Comparison of ENCODE assay signal across 8 mouse cellular contexts in genomic region chr2:94157051-94157450, GRCm38 (mm10). TPM values are rescaled to one million over a fixed set of nuclear protein-coding genes. Genes with fewer than 3 reads are reported as not detected.
DNase-seq lines count a peak whose midpoint lies in the region; ATAC-seq and TF ChIP-seq lines count a peak whose summit lies in the region.

No protein-coding gene starts in this region.

- no peaks in the 10 kb centered on the region for H3K36me3 ChIP-seq in heart, embryonic 13.5 days
- peaks cover 3 to 18% of the 10 kb centered on the region in 2 experiments for H3K36me3 ChIP-seq in CH12.LX (replicated peaks in 1 of 2; ENCODE audit: control insufficient read depth in 1 of 2, insufficient read depth in 1 of 2, low read length in 1 of 2)
- no peaks in the 10 kb centered on the region for H3K36me3 ChIP-seq in forebrain, embryonic 13.5 days (ENCODE audit: poor library complexity, severe bottlenecking)
- no peaks in the 10 kb centered on the region for H3K36me3 ChIP-seq in liver, embryonic 16.5 days (ENCODE audit: control insufficient read depth, insufficient read depth)

- H3K9me3 ChIP-seq in heart, embryonic 13.5 days = no peaks in the 10 kb centered on the region
- no peaks in the 10 kb centered on the region for H3K9me3 ChIP-seq in CH12.LX (replicated peaks; ENCODE audit: low read length)
- H3K9me3 ChIP-seq in forebrain, embryonic 13.5 days (replicated peaks) = no peaks in the 10 kb centered on the region
- H3K9me3 ChIP-seq in liver, embryonic 16.5 days (replicated peaks; ENCODE audit: control insufficient read depth, low read length) = no peaks in the 10 kb centered on the region

- no peak for ATAC-seq in heart, embryonic 13.5 days (ENCODE audit: extremely low read depth, insufficient number of reproducible peaks, low FRiP score, low TSS enrichment)
- ATAC-seq in forebrain, embryonic 13.5 days = no peak
- ATAC-seq in liver, embryonic 16.5 days (ENCODE audit: low read depth) = no peak

- H3K27me3 ChIP-seq in heart, embryonic 13.5 days (replicated peaks) = no peaks in the 10 kb centered on the region
- no peaks in the 10 kb centered on the region for H3K27me3 ChIP-seq in CH12.LX (replicated peaks)
- no peaks in the 10 kb centered on the region for H3K27me3 ChIP-seq in forebrain, embryonic 13.5 days
- no peaks in the 10 kb centered on the region; the same call in 1 of the 2 replicates for H3K27me3 ChIP-seq in liver, embryonic 16.5 days (ENCODE audit: control insufficient read depth, insufficient read depth, low read depth, low read length)

- intact Hi-C loops in heart, postnatal 14 days (cut with DNase I) = no loop called here

- WGBS in heart, embryonic 13.5 days = 2% methylated on average over 10 of the region's 10 CpGs
- under 1% methylated on average over 10 of the region's 10 CpGs for WGBS in forebrain, embryonic 13.5 days
- WGBS in liver, embryonic 16.5 days (ENCODE audit: insufficient replicate concordance) = under 1% methylated on average over 10 of the region's 10 CpGs

- H3K27ac ChIP-seq in heart, embryonic 13.5 days (replicated peaks) = peak overlapping the region; percentile 86
- no peak overlapping the region for H3K27ac ChIP-seq in CH12.LX (ENCODE audit: insufficient read depth, low read depth)
- peak overlapping the region; percentile 91; the same call in 1 of the 2 replicates for H3K27ac ChIP-seq in forebrain, embryonic 13.5 days
- peak overlapping the region; percentile 81; the same call in 1 of the 2 replicates for H3K27ac ChIP-seq in liver, embryonic 16.5 days (ENCODE audit: low read length)

- in situ Hi-C loops in CH12.LX (cut with MboI; ENCODE audit: low pct_ligation_motif_present, low pct_unique_long_range_greater_than_20kb, low sequenced_read_pairs) = no loop called here

- no peak for TF ChIP-seq RAD21 in CH12.LX (IDR thresholded peaks at IDR 0.05; ENCODE audit: low read depth, low read length)

- peaks cover 39% of the 10 kb centered on the region for H3K79me2 ChIP-seq in CH12.LX (replicated peaks; ENCODE audit: control insufficient read depth, extremely low read depth, insufficient read depth, poor library complexity, severe bottlenecking)

- no peak for TF ChIP-seq CTCF in CH12.LX (conservative IDR thresholded peaks at IDR 0.05 in 1 of 2, IDR thresholded peaks at IDR 0.05 in 1 of 2; ENCODE audit: low read depth in 2 of 2, low read length in 2 of 2)

- no peak for TF ChIP-seq POLR2A in CH12.LX (IDR thresholded peaks at IDR 0.05; ENCODE audit: low read depth, low read length)

- no peak for TF ChIP-seq EP300 in CH12.LX (IDR thresholded peaks at IDR 0.05; ENCODE audit: low read length)

- peak overlapping the region; percentile 69 for H3K4me3 ChIP-seq in heart, embryonic 13.5 days
- peak overlapping the region; percentile 62 to 94 (median 89) for H3K4me3 ChIP-seq in CH12.LX (replicated peaks in 1 of 3; ENCODE audit: low read depth in 2 of 3, low read length in 2 of 3, poor library complexity in 1 of 3)
- peak overlapping the region; percentile 92 for H3K4me3 ChIP-seq in forebrain, embryonic 13.5 days
- H3K4me3 ChIP-seq in liver, embryonic 16.5 days (ENCODE audit: low read depth, low read length) = peak overlapping the region; percentile 91

- no peak for DNase-seq in heart, postnatal 14 days
- DNase-seq in CH12.LX (ENCODE audit: extremely low read depth) = no peak
- DNase-seq in frontal cortex, postnatal 25 days (ENCODE audit: low spot score in 2 of 2) = no peak
- no peak for DNase-seq in urinary bladder, postnatal 36 days (ENCODE audit: low spot score in 2 of 2)
- no peak for DNase-seq in thymus, postnatal 25 days

- peaks cover 43% of the 10 kb centered on the region for H3K4me1 ChIP-seq in heart, embryonic 13.5 days
- peaks cover 0 to 29% of the 10 kb centered on the region in 2 experiments; a peak in 2 of 4 replicates for H3K4me1 ChIP-seq in CH12.LX (ENCODE audit: control insufficient read depth in 1 of 2, insufficient read depth in 2 of 2)
- peaks cover 28% of the 10 kb centered on the region for H3K4me1 ChIP-seq in forebrain, embryonic 13.5 days
- H3K4me1 ChIP-seq in liver, embryonic 16.5 days (ENCODE audit: control insufficient read depth, low read depth, low read length) = peaks cover 14% of the 10 kb centered on the region

- H3K4me2 ChIP-seq in heart, embryonic 13.5 days = peak overlapping the region; percentile 76
- peak overlapping the region; percentile 73 for H3K4me2 ChIP-seq in CH12.LX (ENCODE audit: insufficient read depth, low read depth, poor library complexity, severe bottlenecking)
- H3K4me2 ChIP-seq in forebrain, embryonic 13.5 days = peak overlapping the region; percentile 64
- peak overlapping the region; percentile 94 for H3K4me2 ChIP-seq in liver, embryonic 16.5 days (ENCODE audit: low read depth, low read length)

- peak overlapping the region; percentile 89 for H3K9ac ChIP-seq in heart, embryonic 13.5 days
- H3K9ac ChIP-seq in CH12.LX (ENCODE audit: insufficient read depth, low read depth) = peak overlapping the region; percentile 83
- H3K9ac ChIP-seq in forebrain, embryonic 13.5 days = peak overlapping the region; percentile 90
- peak overlapping the region; percentile 86 for H3K9ac ChIP-seq in liver, embryonic 16.5 days (ENCODE audit: low read depth, low read length)

- dilution Hi-C loops in CH12.LX (cut with MboI; ENCODE audit: extremely low pct_ligation_motif_present, extremely low pct_unique_long_range_greater_than_20kb, low sequenced_read_pairs) = no loop called here

TF ChIP-seq in CH12.LX, 34 proteins besides CTCF, POLR2A, EP300 and RAD21:
- TF ChIP-seq SMC3 (IDR thresholded peaks at IDR 0.05; ENCODE audit: low read depth, low read length) (no peak), JUND (conservative IDR thresholded peaks at IDR 0.05; ENCODE audit: low read depth, low read length) (no peak), NRF1 (IDR thresholded peaks at IDR 0.05; ENCODE audit: low read depth, low read length) (no peak), ZC3H11A (IDR thresholded peaks at IDR 0.05; ENCODE audit: low read depth, low read length) (no peak), SIN3A (IDR thresholded peaks at IDR 0.05; ENCODE audit: low read length) (0 out of 2 replicates have a peak, but pooled peaks have one; percentile 26), ETS1 (conservative IDR thresholded peaks at IDR 0.05; ENCODE audit: low read depth, low read length) (no peak), CHD1 (IDR thresholded peaks at IDR 0.05; ENCODE audit: low read depth, low read length) (0 out of 2 replicates have a peak, but pooled peaks have one; percentile 79), MXI1 (IDR thresholded peaks at IDR 0.05; ENCODE audit: low read depth, low read length) (no peak), CHD2 (IDR thresholded peaks at IDR 0.05; ENCODE audit: low read length) (no peak), MAX (IDR thresholded peaks at IDR 0.05; ENCODE audit: low read length) (no peak), MAFK (IDR thresholded peaks at IDR 0.05; ENCODE audit: insufficient replicate concordance, low read length) (0 out of 2 replicates have a peak, but pooled peaks have one; percentile 22), MEF2A (IDR thresholded peaks at IDR 0.05; ENCODE audit: borderline replicate concordance, low read depth, low read length) (no peak), MYC (IDR thresholded peaks at IDR 0.05; ENCODE audit: low read depth, low read length) (no peak)

RNA-seq across cellular contexts. Expression of gene Hsd17b12, which starts 0.7 kb away (rescaled TPM):
- 66.7 and 72.1 TPM in 2 replicates for polyA plus RNA-seq in heart, embryonic 13.5 days (2015; fragmentation: Nextera tagmentation; extraction: Ambion mirVana)
- total RNA-seq in heart, postnatal 14 days (2021) = 10 to 100 TPM; 21.0 to 21.1 TPM
- total RNA-seq in CH12.LX (2012; rRNA removed) = 70.7 and 81.1 TPM in 2 replicates
- total RNA-seq in CH12.LX (2014; rRNA removed) = 117 and 124 TPM in 2 replicates
- polyA plus RNA-seq in CH12.LX (2012; ENCODE audit: insufficient read length, low read depth) = 110 and 114 TPM in 2 replicates
- 119 and 126 TPM in 2 replicates for polyA plus RNA-seq in forebrain, embryonic 13.5 days (2015; fragmentation: Nextera tagmentation; extraction: Ambion mirVana)
- polyA plus RNA-seq in liver, embryonic 16.5 days (2015; fragmentation: Nextera tagmentation; extraction: Ambion mirVana) = 74.0 and 78.6 TPM in 2 replicates
